Mouse (Mus musculus) MEL (cell line): Measurements from ENCODE around the gene Cacna1b. TPM values are rescaled to one million over a fixed set of nuclear protein-coding genes. Genes with fewer than 3 reads are reported as not detected.

Experiments
- DNase-seq: peaks from one replicate; pipeline ENCODE4 v3.0.0; 2011; ENCODE audit warnings: low read depth, low spot score
- H3K27ac ChIP-seq: 2 replicates; pipeline ENCODE4 v1.5.1; 2012; ENCODE audit warnings: low read depth, mild to moderate bottlenecking, control low read depth, low read length, moderate library complexity; ENCODE audit not compliant: control insufficient read depth
- H3K27me3 ChIP-seq, 2 experiments: fragments of 150-350 bp in 1 of 2; sonication (generic) in 1 of 2; 2 replicates each; pipeline ENCODE4 v1.6.1; 2012; ENCODE audit warnings: low read length in 2 of 2, mild to moderate bottlenecking in 2 of 2, improper control_type of control experiment in 1 of 2, moderate library complexity in 1 of 2; ENCODE audit not compliant: insufficient read depth in 2 of 2, control insufficient read depth in 1 of 2
- H3K36me3 ChIP-seq, 2 experiments: 2 replicates each; pipeline ENCODE4 v1.6.1; 2012 to 2014; ENCODE audit warnings: low read length in 2 of 2, improper control_type of control experiment in 1 of 2, inconsistent platforms in 1 of 2, mild to moderate bottlenecking in 1 of 2; ENCODE audit not compliant: insufficient read depth in 2 of 2, control insufficient read depth in 1 of 2
- H3K4me1 ChIP-seq, 2 experiments: fragments of 150-350 bp in 1 of 2; sonication (generic) in 1 of 2; 2 replicates each; pipeline ENCODE4 v1.6.1; 2012; ENCODE audit warnings: low read length in 2 of 2, improper control_type of control experiment in 1 of 2, mild to moderate bottlenecking in 1 of 2; ENCODE audit not compliant: insufficient read depth in 2 of 2, control insufficient read depth in 1 of 2
- H3K4me3 ChIP-seq, 2 experiments: fragments of 150-350 bp in 1 of 2; sonication (generic) in 1 of 2; 2 replicates each; pipeline ENCODE4 v1.5.1; 2012; ENCODE audit warnings: low read depth in 2 of 2, low read length in 2 of 2, mild to moderate bottlenecking in 2 of 2, moderate library complexity in 2 of 2, control low read depth in 1 of 2, improper control_type of control experiment in 1 of 2; ENCODE audit not compliant: control insufficient read depth in 1 of 2, insufficient read depth in 1 of 2
- H3K79me2 ChIP-seq: 2 replicates; pipeline ENCODE4 v1.6.1; 2012; ENCODE audit warnings: mild to moderate bottlenecking, low read length, moderate library complexity; ENCODE audit not compliant: control insufficient read depth, poor library complexity, insufficient read depth
- H3K9ac ChIP-seq: 2 replicates; pipeline ENCODE4 v1.6.1; 2012; ENCODE audit warnings: low read depth, mild to moderate bottlenecking, control low read depth, low read length, moderate library complexity; ENCODE audit not compliant: control insufficient read depth, poor library complexity, severe bottlenecking
- H3K9me3 ChIP-seq: fragments of 150-350 bp; sonication (generic); replicated peaks from 2 replicates; pipeline ENCODE4 v1.6.1; 2012; ENCODE audit warnings: mild to moderate bottlenecking, low read length, improper control_type of control experiment, moderate library complexity; ENCODE audit not compliant: insufficient read depth
- BHLHE40 ChIP-seq: IDR thresholded peaks from 2 replicates; pipeline ENCODE4 v1.6.1; 2012; ENCODE audit warnings: low read depth, mild to moderate bottlenecking, inconsistent platforms, low read length, improper control_type of control experiment, borderline replicate concordance
- ELF1 ChIP-seq: IDR thresholded peaks from 2 replicates; pipeline ENCODE4 v1.6.1; 2014; ENCODE audit warnings: low read depth, mild to moderate bottlenecking, inconsistent platforms, low read length, improper control_type of control experiment, moderate library complexity
- EP300 ChIP-seq, 2 experiments: IDR thresholded peaks; 2 replicates each; pipeline ENCODE4 v1.6.1; 2011; ENCODE audit warnings: improper control_type of control experiment in 2 of 2, low read length in 2 of 2, low read depth in 1 of 2, mild to moderate bottlenecking in 1 of 2
- MAFK ChIP-seq: IDR thresholded peaks from 2 replicates; pipeline ENCODE4 v1.6.1; 2011; ENCODE audit warnings: low read depth, mild to moderate bottlenecking, low read length, improper control_type of control experiment, borderline replicate concordance
- MYB ChIP-seq: IDR thresholded peaks from 2 replicates; pipeline ENCODE4 v1.6.1; 2011; ENCODE audit warnings: mild to moderate bottlenecking, low read depth, low read length, improper control_type of control experiment
- MYC ChIP-seq: IDR thresholded peaks from 2 replicates; pipeline ENCODE4 v1.6.1; 2011; ENCODE audit warnings: low read depth, mild to moderate bottlenecking, low read length, improper control_type of control experiment, moderate library complexity
- NRF1 ChIP-seq: IDR thresholded peaks from 2 replicates; pipeline ENCODE4 v1.6.1; 2014; ENCODE audit warnings: low read depth, mild to moderate bottlenecking, inconsistent platforms, low read length, improper control_type of control experiment, moderate library complexity; ENCODE audit not compliant: poor library complexity, insufficient read depth, severe bottlenecking
- POLR2AphosphoS2 ChIP-seq: IDR thresholded peaks from 2 replicates; pipeline ENCODE4 v1.6.1; 2011; ENCODE audit warnings: low read length, improper control_type of control experiment
- RCOR1 ChIP-seq: IDR thresholded peaks from 2 replicates; pipeline ENCODE4 v1.6.1; 2012; ENCODE audit warnings: low read depth, mild to moderate bottlenecking, inconsistent platforms, low read length, improper control_type of control experiment
- UBTF ChIP-seq: IDR thresholded peaks from 2 replicates; pipeline ENCODE4 v1.6.1; 2012; ENCODE audit warnings: low read depth, mild to moderate bottlenecking, inconsistent platforms, low read length, improper control_type of control experiment, moderate library complexity, borderline replicate concordance; ENCODE audit not compliant: insufficient read depth
- USF1 ChIP-seq: IDR thresholded peaks from 2 replicates; pipeline ENCODE4 v1.6.1; 2014; ENCODE audit warnings: low read depth, mild to moderate bottlenecking, inconsistent platforms, low read length, improper control_type of control experiment, moderate library complexity
- USF2 ChIP-seq, 2 experiments: IDR thresholded peaks; 2 replicates each; pipeline ENCODE4 v1.6.1; 2011 to 2012; ENCODE audit warnings: improper control_type of control experiment in 2 of 2, low read length in 2 of 2, borderline replicate concordance in 1 of 2, inconsistent platforms in 1 of 2, low read depth in 1 of 2, mild to moderate bottlenecking in 1 of 2; ENCODE audit not compliant: insufficient read depth in 1 of 2
- ZKSCAN1 ChIP-seq: IDR thresholded peaks from 2 replicates; pipeline ENCODE4 v1.6.1; 2012; ENCODE audit warnings: low read depth, mild to moderate bottlenecking, inconsistent platforms, low read length, improper control_type of control experiment, moderate library complexity
- ZMIZ1 ChIP-seq: IDR thresholded peaks from 2 replicates; pipeline ENCODE4 v1.6.1; 2012; ENCODE audit warnings: low read depth, mild to moderate bottlenecking, inconsistent platforms, low read length, improper control_type of control experiment, moderate library complexity
- ZNF384 ChIP-seq: IDR thresholded peaks from 2 replicates; pipeline ENCODE4 v1.6.1; 2012; ENCODE audit warnings: low read depth, mild to moderate bottlenecking, inconsistent platforms, low read length, improper control_type of control experiment
- polyA plus RNA-seq, 2 experiments: library from polyadenylated mRNA; stranded (reverse) in 1 of 2; unstranded in 1 of 2; fragments of >175 nt in 1 of 2; fragments of >200 nt in 1 of 2; gene quantifications; 2 replicates each; pipeline versions ENCODE4 v1.2.1 to v1.2.4; 2012; ENCODE audit warnings: low replicate concordance in 2 of 2, low read depth in 1 of 2; ENCODE audit not compliant: insufficient read length in 2 of 2, insufficient read depth in 1 of 2, missing spikeins in 1 of 2
- total RNA-seq: library from RNA; depleted of rRNA; stranded (reverse); fragments of 300-350 nt; gene quantifications from 2 replicates; pipeline ENCODE4 v1.2.3, GENCODE M21; 2012; rRNA removed

Cacna1b gene
- not detected in 2 replicates for total RNA-seq
- polyA plus RNA-seq = not detected

- TF ChIP-seq MAFK = no peak
- TF ChIP-seq RCOR1 = no peak
- TF ChIP-seq MYB = no peak
- TF ChIP-seq UBTF = no peak
- no peak for TF ChIP-seq POLR2AphosphoS2
- TF ChIP-seq EP300 (IDR thresholded peaks at IDR 0.05; ENCODE audit: low read depth in 1 of 2, low read length in 2 of 2) = no peak
- TF ChIP-seq USF1 = no peak
- no peak for TF ChIP-seq MYC
- TF ChIP-seq ZKSCAN1 = no peak
- no peak for TF ChIP-seq USF2 (IDR thresholded peaks at IDR 0.05; ENCODE audit: borderline replicate concordance in 1 of 2, insufficient read depth in 1 of 2, low read depth in 1 of 2, low read length in 2 of 2)
- no peak for TF ChIP-seq BHLHE40
- TF ChIP-seq ELF1 = no peak
- no peak for TF ChIP-seq ZMIZ1
- Histone ChIP-seq H3K9ac (no peak within 1 kb of the TSS), H3K36me3 (no peaks in the 10 kb centered on the region), H3K79me2 (no peaks in the 10 kb centered on the region), H3K4me1 (no peaks in the 10 kb centered on the region), H3K4me3 (no peak within 1 kb of the TSS), H3K27me3 (no peaks in the 10 kb centered on the region), H3K9me3 (no peaks in the 10 kb centered on the region), H3K27ac (no peak within 1 kb of the TSS)
- DNase-seq = no peak
Measured at GRCm38 (mm10) chr2:24763115-24763557, at the start of gene Cacna1b. Gene Cacna1b, minus strand, starts transcription at chr2:24763152.

GRCm38 (mm10) chr2:24809746-24810145, 46.8 kb upstream of the Cacna1b start:
- no peaks in the 10 kb centered on the region for H3K27me3 ChIP-seq
- peak; percentile 64 for DNase-seq
- peak overlapping the region; percentile 35; the same call in 1 of the 2 replicates for H3K27ac ChIP-seq
- no peaks in the 10 kb centered on the region for H3K9me3 ChIP-seq
- no peak overlapping the region for H3K4me3 ChIP-seq
- H3K79me2 ChIP-seq = no peaks in the 10 kb centered on the region
- H3K4me1 ChIP-seq = peaks cover 0 to 6% of the 10 kb centered on the region in 2 experiments; a peak in 3 of 4 replicates
- peaks cover 11 to 24% of the 10 kb centered on the region in 2 experiments for H3K36me3 ChIP-seq
- 0 out of 4 replicates have a peak, but pooled peaks of 1 of the 2 experiments have one; percentile 20 for TF ChIP-seq EP300 (IDR thresholded peaks at IDR 0.05; ENCODE audit: low read depth in 1 of 2, low read length in 2 of 2)
- TF ChIP-seq NRF1 = no peak
- peak; percentile 93 for TF ChIP-seq ZNF384
- H3K9ac ChIP-seq = no peak overlapping the region
